Mouse (Mus musculus) cortical plate, adult 2 months (tissue): Measurements from ENCODE around the gene Tmem206.

ENCODE experiments used
- CTCF ChIP-seq: fragments of 200-500 bp; IDR thresholded peaks from 2 replicates; pipeline ENCODE4 v1.5.1; 2011; ENCODE audit warnings: mild to moderate bottlenecking, control low read depth, low read length; ENCODE audit not compliant: insufficient read depth; ENCODE audit errors: extremely low read depth
- POLR2A ChIP-seq: fragments of 200-500 bp; IDR thresholded peaks from 2 replicates; pipeline ENCODE4 v1.6.1; 2011; ENCODE audit warnings: mild to moderate bottlenecking, low read length, control low read depth; ENCODE audit not compliant: insufficient read depth; ENCODE audit errors: extremely low read depth

DNA sequence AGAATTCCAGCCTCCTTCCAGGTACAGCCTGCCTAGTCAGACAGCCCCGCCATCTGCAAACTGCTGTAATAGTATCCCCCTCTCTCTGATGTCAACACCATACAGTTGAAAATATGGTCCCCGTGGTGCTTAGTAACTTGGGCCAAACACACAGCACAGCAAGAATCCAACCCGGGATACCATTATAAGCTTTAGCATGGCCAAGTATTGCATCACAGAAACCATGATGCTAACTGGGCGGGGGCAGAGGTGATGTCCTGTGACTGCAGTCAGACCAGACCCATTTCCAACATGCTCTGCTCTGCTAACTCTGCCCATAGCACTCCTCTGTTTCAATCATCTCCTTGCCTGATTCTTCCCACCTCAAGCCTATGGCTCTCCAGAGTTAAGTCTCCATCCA lies 11.8 kb upstream of the Tmem206 start:
- TF ChIP-seq CTCF (no peak), POLR2A (no peak)
